Mouse (Mus musculus) right cerebral cortex, postnatal 10 days (tissue): Measurements from ENCODE around the gene Dqx1.

ENCODE experiments used
- DNase-seq, 2 experiments: peaks; one replicate each; pipeline ENCODE4 v3.0.0; 2021; ENCODE audit warnings: low spot score in 2 of 2

Dqx1 gene

GRCm38 (mm10) chr6:83107566-83108400 is 50.1 kb downstream of the Dqx1 start:
- DNase-seq: peak; percentile 75 to 76

DNA sequence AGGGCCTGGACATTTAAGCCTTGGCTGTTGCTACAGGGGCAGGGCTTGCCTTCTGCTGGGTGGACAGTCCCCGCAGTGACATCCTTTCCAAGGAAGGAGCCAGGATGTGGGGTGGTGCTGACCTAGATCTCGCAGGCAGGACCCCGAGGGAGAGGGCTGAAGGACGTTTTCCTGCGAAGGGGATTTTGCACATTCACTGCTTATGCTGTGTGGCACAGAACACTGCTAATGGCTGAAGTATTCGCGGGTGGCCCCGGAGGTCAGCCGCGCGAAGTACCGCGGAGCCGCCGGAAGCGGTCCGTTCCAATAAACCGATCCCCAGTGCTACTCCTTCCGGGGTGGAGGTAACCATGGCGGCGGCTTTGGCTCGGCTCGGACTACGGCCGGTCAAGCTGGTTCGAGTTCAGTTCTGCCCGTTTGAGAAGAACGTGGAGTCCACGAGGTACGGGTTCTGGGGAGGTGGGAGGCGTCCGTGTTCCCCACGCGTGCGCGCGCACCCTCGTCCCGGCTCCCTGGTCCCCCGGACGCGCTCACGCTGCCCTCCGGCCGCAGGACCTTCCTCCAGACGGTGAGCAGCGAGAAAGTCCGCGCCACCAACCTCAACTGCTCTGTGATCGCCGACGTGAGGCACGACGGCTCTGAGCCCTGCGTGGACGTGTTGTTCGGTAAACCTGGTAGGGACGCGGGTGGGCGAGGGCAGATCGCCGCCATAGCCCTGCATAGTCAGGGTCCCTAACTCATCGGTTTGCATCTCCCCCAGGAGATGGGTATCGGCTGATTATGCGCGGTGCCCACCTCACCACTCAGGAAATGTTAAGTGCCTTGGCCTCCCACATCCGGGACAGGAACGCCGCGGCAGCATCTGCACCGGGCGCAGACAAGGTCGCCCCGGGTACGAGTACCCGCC is 51.4 kb downstream of the Dqx1 start, which contains the start of gene Mrpl53:
Gene Mrpl53 (plus strand): TSS at position 279 of the 907 bp plus-strand sequence.
- DNase-seq: peak; percentile 87

GRCm38 (mm10) chr6:83111510-83112136 is 54.0 kb downstream of the Dqx1 start:
- DNase-seq: peak in 1 of 2 experiments; percentile 27

GRCm38 (mm10) chr6:83115011-83115671 is 57.5 kb downstream of the Dqx1 start, which contains the start of gene Mogs:
Gene Mogs, plus strand, starts transcription at chr6:83115496.
- DNase-seq: peak; percentile 94 to 95

- peak in 1 of 2 experiments; percentile 57 for DNase-seq
Observed at GRCm38 (mm10) chr6:83115682-83116372, 58.2 kb downstream of the Dqx1 start.

DNA sequence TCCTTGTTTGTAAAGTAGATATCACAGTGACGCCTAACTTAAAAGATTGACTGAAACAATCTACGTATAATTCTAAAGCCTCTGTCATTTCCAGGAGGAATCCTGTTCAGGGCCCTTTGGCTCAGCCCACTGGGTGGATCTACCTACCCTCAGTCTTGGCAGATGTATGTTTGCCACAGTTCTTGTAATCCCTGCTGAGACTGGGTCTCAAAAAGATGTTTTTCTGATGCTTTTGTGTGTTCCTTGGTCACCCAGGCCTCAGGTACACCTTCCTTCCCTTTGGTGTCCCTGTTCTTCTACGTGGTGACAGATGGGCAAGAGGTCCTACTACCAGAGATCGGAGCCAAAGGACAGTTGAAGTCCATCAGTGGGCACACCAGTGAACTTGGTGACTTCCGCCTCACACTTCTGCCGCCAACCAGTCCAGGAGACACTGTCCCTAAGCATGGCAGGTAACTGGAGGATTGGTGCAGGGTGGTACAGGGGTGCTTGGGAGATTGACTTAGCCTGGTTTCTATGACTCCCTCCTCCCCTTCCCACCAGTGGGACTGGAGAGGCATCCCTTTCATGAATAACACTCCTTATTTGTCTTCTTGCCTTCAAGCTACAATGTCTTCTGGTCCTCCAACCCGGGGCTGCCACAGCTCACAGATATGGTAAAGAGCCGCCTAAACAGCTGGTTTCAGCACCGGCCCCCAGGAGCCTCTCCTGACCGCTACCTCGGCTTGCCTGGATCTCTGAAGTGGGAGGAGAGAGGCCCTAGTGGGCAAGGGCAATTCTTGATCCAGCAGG is 58.9 kb downstream of the Dqx1 start:
- DNase-seq: peak in 1 of 2 experiments; percentile 34
